Mouse (Mus musculus): ENCODE measurements around the gene Tnnt2. TPM values are rescaled to one million over a fixed set of nuclear protein-coding genes. Genes with fewer than 3 reads are reported as not detected.

The Tnnt2 gene
- polyA plus RNA-seq, 1 experiment from 2014 or later: 5.1 TPM

- Histone ChIP-seq H3K4me1 (peaks cover 18% of the 10 kb centered on the region), H3K9ac (no peak overlapping the region), H3K9me3 (replicated peaks) (no peaks in the 10 kb centered on the region), H3K4me2 (replicated peaks) (no peak overlapping the region), H3K36me3 (no peaks in the 10 kb centered on the region), H3K27me3 (no peaks in the 10 kb centered on the region), H3K27ac (no peak overlapping the region), H3K4me3 (no peak overlapping the region)
- no peak for ATAC-seq (ENCODE audit: low FRiP score)
- WGBS: 67% methylated on average over 12 of the region's 12 CpGs
Measured at GRCm38 (mm10) chr1:135850722-135851512, 14.8 kb downstream of the Tnnt2 start.

- no peak overlapping the region for H3K4me2 ChIP-seq (replicated peaks)
- H3K27ac ChIP-seq: peak overlapping the region; percentile 13; the same call in 1 of the 2 replicates
- WGBS: 40% methylated on average over 13 of the region's 13 CpGs
- no peak overlapping the region for H3K9ac ChIP-seq
- H3K36me3 ChIP-seq: no peaks in the 10 kb centered on the region
- H3K9me3 ChIP-seq (replicated peaks): no peaks in the 10 kb centered on the region
- H3K4me1 ChIP-seq: peaks cover 18% of the 10 kb centered on the region
- ATAC-seq (ENCODE audit: low FRiP score): peak; percentile 65
- no peaks in the 10 kb centered on the region for H3K27me3 ChIP-seq
- H3K4me3 ChIP-seq: no peak overlapping the region
Measured at GRCm38 (mm10) chr1:135852044-135852756, 16.0 kb downstream of the Tnnt2 start.

DNA sequence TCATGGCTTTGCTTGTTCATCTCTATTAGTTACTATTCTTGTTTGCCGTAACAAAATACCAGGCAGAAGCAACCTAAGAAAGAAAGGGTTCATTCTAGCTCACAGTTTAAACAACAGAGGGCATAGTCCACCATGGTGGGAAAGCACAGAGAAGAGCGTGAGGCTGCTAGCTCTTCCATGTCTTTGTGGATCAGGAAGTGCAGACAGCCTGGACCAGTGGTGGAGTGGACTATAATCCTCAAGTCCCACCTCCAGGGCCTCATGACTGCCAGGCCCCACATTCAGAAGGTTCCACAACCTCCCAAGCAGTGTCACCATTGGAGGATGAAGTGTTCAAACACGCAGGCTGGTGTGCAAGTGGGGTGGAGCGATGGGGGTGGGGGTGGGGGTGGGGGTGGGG is 17.0 kb downstream of the Tnnt2 start:
- WGBS: 92% methylated on average over 4 of the region's 4 CpGs
- H3K27ac ChIP-seq: no peak overlapping the region
- no peak for ATAC-seq (ENCODE audit: low FRiP score)

GRCm38 (mm10) chr1:135854591-135855343 is 18.6 kb downstream of the Tnnt2 start:
- no peaks in the 10 kb centered on the region for H3K36me3 ChIP-seq
- H3K9ac ChIP-seq: no peak overlapping the region
- no peak overlapping the region for H3K4me3 ChIP-seq
- no peak overlapping the region for H3K4me2 ChIP-seq (replicated peaks)
- H3K4me1 ChIP-seq: peaks cover 18% of the 10 kb centered on the region
- H3K9me3 ChIP-seq (replicated peaks): no peaks in the 10 kb centered on the region
- ATAC-seq (ENCODE audit: low FRiP score): no peak
- WGBS: 86% methylated on average over 6 of the region's 6 CpGs
- H3K27ac ChIP-seq: no peak overlapping the region
- H3K27me3 ChIP-seq: no peaks in the 10 kb centered on the region

More for the DNA sequence above, 17.0 kb downstream of the Tnnt2 start:
- Histone ChIP-seq H3K4me2 (replicated peaks) (no peak overlapping the region), H3K27me3 (no peaks in the 10 kb centered on the region), H3K4me3 (no peak overlapping the region), H3K4me1 (peaks cover 18% of the 10 kb centered on the region), H3K9me3 (replicated peaks) (no peaks in the 10 kb centered on the region), H3K9ac (no peak overlapping the region), H3K36me3 (no peaks in the 10 kb centered on the region)

DNA sequence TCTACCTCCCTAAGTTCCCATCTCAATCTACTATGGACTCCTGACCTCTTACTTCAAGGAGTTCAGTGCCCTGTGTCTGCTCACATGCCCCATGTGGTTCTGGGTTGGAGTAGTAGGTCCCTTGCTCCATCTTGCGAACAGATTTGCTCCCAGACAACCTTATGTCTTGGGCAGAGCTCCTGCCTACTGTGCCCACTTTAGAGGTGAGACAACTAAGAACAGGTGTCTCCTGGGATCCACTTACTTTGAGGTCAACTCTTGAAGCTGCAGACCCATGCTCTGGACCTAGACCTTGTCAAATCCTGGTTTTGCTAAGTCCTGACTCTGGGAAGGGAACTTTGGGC is 19.2 kb downstream of the Tnnt2 start:
- 97% methylated on average over 1 of the region's 1 CpGs for WGBS
- peaks cover 18% of the 10 kb centered on the region for H3K4me1 ChIP-seq
- no peak overlapping the region for H3K4me2 ChIP-seq (replicated peaks)

DNA sequence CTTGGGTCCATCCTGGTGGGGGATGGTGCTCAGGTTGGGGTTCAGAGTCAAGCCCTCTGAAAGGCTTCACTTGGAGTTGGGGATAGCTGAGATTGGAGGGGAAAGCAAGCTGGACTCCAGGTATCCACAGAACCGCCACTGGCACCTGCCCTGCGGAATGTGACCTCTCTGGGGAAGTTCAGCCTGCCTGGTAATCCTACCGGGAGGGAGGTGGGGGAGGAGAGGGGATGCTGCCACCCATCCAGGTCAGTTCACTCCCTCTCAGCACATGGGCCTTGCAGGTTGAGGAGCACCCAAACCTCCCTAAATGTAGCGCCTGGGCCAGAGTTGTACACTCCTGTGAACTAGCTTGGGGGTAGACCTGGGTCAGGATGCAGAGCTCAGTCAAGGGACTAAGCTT is 19.9 kb downstream of the Tnnt2 start:
- no peaks in the 10 kb centered on the region for H3K36me3 ChIP-seq
- no peak overlapping the region for H3K4me2 ChIP-seq (replicated peaks)
- H3K9me3 ChIP-seq (replicated peaks): no peaks in the 10 kb centered on the region
- H3K4me3 ChIP-seq: no peak overlapping the region
- H3K27ac ChIP-seq: no peak overlapping the region
- WGBS: 74% methylated on average over 4 of the region's 4 CpGs
- no peaks in the 10 kb centered on the region for H3K27me3 ChIP-seq
- no peak overlapping the region for H3K9ac ChIP-seq
- no peak for ATAC-seq (ENCODE audit: low FRiP score)
- H3K4me1 ChIP-seq: peaks cover 18% of the 10 kb centered on the region

More for the DNA sequence above, 19.2 kb downstream of the Tnnt2 start:
- Histone ChIP-seq H3K27me3 (no peaks in the 10 kb centered on the region), H3K9me3 (replicated peaks) (no peaks in the 10 kb centered on the region), H3K27ac (no peak overlapping the region), H3K4me3 (no peak overlapping the region), H3K36me3 (no peaks in the 10 kb centered on the region), H3K9ac (no peak overlapping the region)
- ATAC-seq (ENCODE audit: low FRiP score): no peak

DNA sequence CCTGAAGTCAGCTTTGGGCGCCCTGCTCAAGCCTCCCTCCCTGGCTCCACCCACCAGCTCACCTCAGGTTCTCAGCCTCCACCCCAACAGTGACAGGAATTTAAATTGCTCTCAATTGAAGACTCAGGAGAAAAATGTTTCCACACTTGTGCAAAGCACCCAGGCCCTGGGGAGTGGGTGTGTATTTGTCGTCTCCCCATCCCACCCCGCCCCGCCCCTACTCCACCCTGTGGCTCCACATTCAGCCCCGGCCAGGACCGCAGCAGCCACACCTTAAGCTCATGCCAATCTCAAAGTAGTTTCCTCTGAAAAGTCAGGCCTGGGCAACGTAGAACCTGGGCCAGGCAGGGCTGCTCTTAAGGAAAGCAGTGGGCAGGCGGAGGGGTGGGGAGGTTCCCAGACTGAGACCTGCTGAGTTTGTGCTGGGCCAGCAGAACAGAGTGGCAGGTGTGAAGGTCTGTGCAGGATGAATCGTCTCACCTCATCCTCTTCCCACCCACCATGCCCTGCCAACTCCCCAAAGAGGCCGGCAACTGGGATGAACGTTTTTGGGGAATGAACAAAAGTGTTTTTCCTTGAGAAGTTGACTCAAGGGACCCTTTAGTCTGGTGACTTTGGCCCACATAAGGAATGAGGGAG is 21.1 kb downstream of the Tnnt2 start:
- H3K4me1 ChIP-seq: peaks cover 9% of the 10 kb centered on the region
- H3K27me3 ChIP-seq: no peaks in the 10 kb centered on the region
- ATAC-seq (ENCODE audit: low FRiP score): no peak
- no peak overlapping the region for H3K4me2 ChIP-seq (replicated peaks)
- no peak overlapping the region for H3K27ac ChIP-seq
- H3K9ac ChIP-seq: no peak overlapping the region
- WGBS: 70% methylated on average over 11 of the region's 11 CpGs
- no peaks in the 10 kb centered on the region for H3K36me3 ChIP-seq
- H3K4me3 ChIP-seq: no peak overlapping the region
- no peaks in the 10 kb centered on the region for H3K9me3 ChIP-seq (replicated peaks)

GRCm38 (mm10) chr1:135858533-135858932 is 22.4 kb downstream of the Tnnt2 start:
- Histone ChIP-seq H3K4me1 (no peaks in the 10 kb centered on the region), H3K36me3 (no peaks in the 10 kb centered on the region), H3K9me3 (replicated peaks) (no peaks in the 10 kb centered on the region), H3K9ac (no peak overlapping the region), H3K27me3 (no peaks in the 10 kb centered on the region), H3K4me2 (replicated peaks) (no peak overlapping the region), H3K27ac (no peak overlapping the region), H3K4me3 (no peak overlapping the region)
- WGBS: 89% methylated on average over 7 of the region's 7 CpGs
- ATAC-seq (ENCODE audit: low FRiP score): no peak

- Histone ChIP-seq H3K9ac (no peak overlapping the region), H3K4me1 (no peaks in the 10 kb centered on the region), H3K4me3 (no peak overlapping the region), H3K27me3 (no peaks in the 10 kb centered on the region), H3K4me2 (replicated peaks) (no peak overlapping the region), H3K9me3 (replicated peaks) (no peaks in the 10 kb centered on the region), H3K36me3 (no peaks in the 10 kb centered on the region), H3K27ac (no peak overlapping the region)
- ATAC-seq (ENCODE audit: low FRiP score): no peak
- WGBS: 76% methylated on average over 5 of the region's 5 CpGs
Measured at GRCm38 (mm10) chr1:135861091-135861490, 24.9 kb downstream of the Tnnt2 start.

- H3K4me3 ChIP-seq: no peak overlapping the region
- no peaks in the 10 kb centered on the region for H3K4me1 ChIP-seq
- H3K9ac ChIP-seq: no peak overlapping the region
- ATAC-seq (ENCODE audit: low FRiP score): no peak
- no peaks in the 10 kb centered on the region for H3K9me3 ChIP-seq (replicated peaks)
- no peak overlapping the region for H3K27ac ChIP-seq
- no peak overlapping the region for H3K4me2 ChIP-seq (replicated peaks)
- no peaks in the 10 kb centered on the region for H3K36me3 ChIP-seq
- WGBS: 75% methylated on average over 9 of the region's 9 CpGs
- H3K27me3 ChIP-seq: peaks cover 4% of the 10 kb centered on the region; the same call in 1 of the 2 replicates
Measured at GRCm38 (mm10) chr1:135861980-135862552, 25.9 kb downstream of the Tnnt2 start.

- H3K36me3 ChIP-seq: no peaks in the 10 kb centered on the region
- no peaks in the 10 kb centered on the region for H3K4me1 ChIP-seq
- H3K27me3 ChIP-seq: peaks cover 4% of the 10 kb centered on the region; the same call in 1 of the 2 replicates
- no peak overlapping the region for H3K4me3 ChIP-seq
- no peaks in the 10 kb centered on the region for H3K9me3 ChIP-seq (replicated peaks)
- H3K4me2 ChIP-seq (replicated peaks): no peak overlapping the region
- no peak for ATAC-seq (ENCODE audit: low FRiP score)
- no peak overlapping the region for H3K27ac ChIP-seq
- 79% methylated on average over 5 of the region's 5 CpGs for WGBS
- no peak overlapping the region for H3K9ac ChIP-seq
Measured at GRCm38 (mm10) chr1:135862561-135862960, 26.4 kb downstream of the Tnnt2 start.

Measured in hindbrain, embryonic 12.5 days (tissue).